Mouse (Mus musculus) right cerebral cortex, postnatal 25 days (tissue): ENCODE measurements around the gene Maats1.

Experiments used
- DNase-seq: peaks from one replicate; pipeline ENCODE4 v3.0.0; 2022

Maats1 gene

GRCm38 (mm10) chr16:38341396-38342324 is at the start of gene Maats1:
Gene Maats1 (minus strand): TSS chr16:38342143.
- DNase-seq = peak; percentile 73

GRCm38 (mm10) chr16:38390322-38390721 is 48.4 kb upstream of the Maats1 start:
- no peak for DNase-seq

GRCm38 (mm10) chr16:38389284-38389893 is 47.4 kb upstream of the Maats1 start:
- DNase-seq = no peak

GRCm38 (mm10) chr16:38388757-38389156 is 46.8 kb upstream of the Maats1 start:
- no peak for DNase-seq

- DNase-seq = no peak
Observed at GRCm38 (mm10) chr16:38387389-38387788, 45.4 kb upstream of the Maats1 start.

- no peak for DNase-seq
Observed at GRCm38 (mm10) chr16:38385700-38386099, 43.8 kb upstream of the Maats1 start.

- DNase-seq = no peak
Observed at GRCm38 (mm10) chr16:38385184-38385634, 43.3 kb upstream of the Maats1 start.

- no peak for DNase-seq
Observed at GRCm38 (mm10) chr16:38383683-38384082, 41.7 kb upstream of the Maats1 start.

GRCm38 (mm10) chr16:38379926-38380325 is 38.0 kb upstream of the Maats1 start:
- DNase-seq = no peak

- DNase-seq = no peak
Observed at GRCm38 (mm10) chr16:38379493-38379892, 37.5 kb upstream of the Maats1 start.

- DNase-seq = no peak
Observed at GRCm38 (mm10) chr16:38379088-38379487, 37.1 kb upstream of the Maats1 start.

GRCm38 (mm10) chr16:38378591-38378990 is 36.6 kb upstream of the Maats1 start:
- no peak for DNase-seq

- no peak for DNase-seq
Observed at GRCm38 (mm10) chr16:38377546-38377945, 35.6 kb upstream of the Maats1 start.

- DNase-seq = no peak
Observed at GRCm38 (mm10) chr16:38376841-38377249, 34.9 kb upstream of the Maats1 start.

- DNase-seq = peak; percentile 55
Observed at GRCm38 (mm10) chr16:38376163-38376840, 34.4 kb upstream of the Maats1 start.

GRCm38 (mm10) chr16:38375182-38375581 is 33.2 kb upstream of the Maats1 start:
- DNase-seq = no peak

- DNase-seq = no peak
Observed at GRCm38 (mm10) chr16:38374379-38375140, 32.6 kb upstream of the Maats1 start.

- no peak for DNase-seq
Observed at GRCm38 (mm10) chr16:38373941-38374340, 32.0 kb upstream of the Maats1 start.

- DNase-seq = no peak
Observed at GRCm38 (mm10) chr16:38373439-38373838, 31.5 kb upstream of the Maats1 start.

- DNase-seq = no peak
Observed at GRCm38 (mm10) chr16:38372876-38373275, 30.9 kb upstream of the Maats1 start.

- DNase-seq = no peak
Observed at GRCm38 (mm10) chr16:38371705-38372296, 29.9 kb upstream of the Maats1 start.
